Mouse (Mus musculus) erythroblast, embryonic 14.5 days (primary cell): ENCODE measurements around the gene Clcnkb. TPM values are rescaled to one million over a fixed set of nuclear protein-coding genes. Genes with fewer than 3 reads are reported as not detected.

Source experiments
- H3K27me3 ChIP-seq: 2 replicates; pipeline ENCODE4 v1.6.1; 2012; ENCODE audit warnings: inconsistent platforms; ENCODE audit not compliant: control insufficient read depth
- H3K36me3 ChIP-seq: 2 replicates; pipeline ENCODE4 v1.6.1; 2012; ENCODE audit warnings: mild to moderate bottlenecking, inconsistent platforms; ENCODE audit not compliant: control insufficient read depth
- H3K4me1 ChIP-seq: 2 replicates; pipeline ENCODE4 v1.6.1; 2012; ENCODE audit warnings: inconsistent platforms; ENCODE audit not compliant: control insufficient read depth
- H3K4me3 ChIP-seq: replicated peaks from 2 replicates; pipeline ENCODE3; 2012; ENCODE audit warnings: moderate library complexity, mild to moderate bottlenecking, inconsistent platforms
- H3K9me3 ChIP-seq: 2 replicates; pipeline ENCODE4 v1.6.1; 2012; ENCODE audit warnings: low read length, inconsistent platforms, mixed read lengths; ENCODE audit not compliant: control insufficient read depth
- GATA1 ChIP-seq: IDR thresholded peaks from 2 replicates; pipeline ENCODE4 v1.6.1; 2012; ENCODE audit warnings: low read length, inconsistent platforms, mixed read lengths
- TAL1 ChIP-seq: IDR thresholded peaks from 3 replicates; pipeline ENCODE4 v1.6.1; 2012; ENCODE audit warnings: low read length, inconsistent platforms, mixed read lengths
- polyA plus RNA-seq: library from polyadenylated mRNA; stranded (reverse); fragments of >175 nt; gene quantifications from 2 replicates; pipeline ENCODE4 v1.2.3, GENCODE M21; 2012

The Clcnkb gene
- polyA plus RNA-seq, 1 experiment = not detected

DNA sequence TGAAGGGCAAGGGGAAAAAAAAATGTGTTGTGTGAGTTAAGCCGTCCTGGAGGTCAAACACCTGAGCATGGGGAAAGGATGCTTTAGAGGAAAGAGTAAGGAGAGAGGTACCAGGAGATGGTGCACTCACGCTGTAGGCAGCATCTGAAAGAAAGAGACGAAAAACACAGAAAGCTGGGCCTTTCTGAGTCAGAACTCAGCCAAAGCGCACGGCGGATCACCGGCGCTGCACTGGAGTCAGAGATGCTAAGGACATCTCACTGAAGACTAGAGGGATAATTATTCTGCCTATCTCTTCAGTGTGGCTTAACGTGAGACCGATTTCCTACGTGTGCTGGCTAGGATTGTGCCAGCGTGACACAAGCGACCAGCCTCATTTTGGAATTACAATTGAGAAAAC is 12.1 kb upstream of the Clcnkb start:
- TF ChIP-seq TAL1 (no peak), GATA1 (no peak)
- Histone ChIP-seq H3K27me3 (peaks cover 7% of the 10 kb centered on the region), H3K4me3 (no peak overlapping the region), H3K4me1 (peaks cover 2% of the 10 kb centered on the region; the same call in 1 of the 2 replicates), H3K9me3 (no peaks in the 10 kb centered on the region), H3K36me3 (no peaks in the 10 kb centered on the region)

GRCm38 (mm10) chr4:141426796-141427745 is 11.3 kb upstream of the Clcnkb start:
- peaks cover 2% of the 10 kb centered on the region; the same call in 1 of the 2 replicates for H3K4me1 ChIP-seq
- TF ChIP-seq GATA1 (no peak), TAL1 (no peak)
- H3K4me3 ChIP-seq = no peak overlapping the region
- no peaks in the 10 kb centered on the region for H3K9me3 ChIP-seq
- H3K27me3 ChIP-seq = peaks cover 7% of the 10 kb centered on the region
- H3K36me3 ChIP-seq = no peaks in the 10 kb centered on the region

- no peak for TF ChIP-seq TAL1
- TF ChIP-seq GATA1 = no peak
- Histone ChIP-seq H3K4me1 (no peaks in the 10 kb centered on the region), H3K27me3 (peaks cover 7% of the 10 kb centered on the region), H3K36me3 (no peaks in the 10 kb centered on the region), H3K9me3 (no peaks in the 10 kb centered on the region), H3K4me3 (no peak overlapping the region)
These were observed 10.0 kb upstream of the Clcnkb start for GRCm38 (mm10) chr4:141425484-141426479.

- no peak for TF ChIP-seq GATA1
- TF ChIP-seq TAL1 = no peak
- no peaks in the 10 kb centered on the region for H3K9me3 ChIP-seq
- H3K4me1 ChIP-seq = no peaks in the 10 kb centered on the region
- no peaks in the 10 kb centered on the region for H3K36me3 ChIP-seq
- peaks cover 7% of the 10 kb centered on the region for H3K27me3 ChIP-seq
- H3K4me3 ChIP-seq = no peak overlapping the region
These were observed 8.0 kb upstream of the Clcnkb start for GRCm38 (mm10) chr4:141423691-141424431.

DNA sequence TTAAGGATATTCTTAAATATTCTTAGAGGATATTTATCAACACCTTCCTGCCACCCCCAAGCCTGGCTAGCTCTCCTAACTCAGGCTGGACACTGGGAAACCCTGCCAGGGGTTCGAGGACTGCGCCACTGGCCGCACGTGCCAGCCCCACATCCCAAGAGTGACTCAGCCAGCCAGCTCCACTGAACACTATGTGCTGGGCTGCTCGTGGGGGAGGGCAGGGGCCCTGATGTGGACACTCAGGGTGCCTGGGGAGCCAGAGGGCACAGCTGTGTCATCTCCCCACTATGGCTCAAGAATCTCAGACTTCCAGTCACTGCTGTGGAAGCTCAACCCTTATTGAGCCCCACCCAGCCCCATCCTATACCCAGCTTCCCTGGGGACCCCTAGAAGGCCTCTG is 7.5 kb upstream of the Clcnkb start:
- no peaks in the 10 kb centered on the region for H3K4me1 ChIP-seq
- no peaks in the 10 kb centered on the region for H3K36me3 ChIP-seq
- H3K9me3 ChIP-seq = no peaks in the 10 kb centered on the region
- peaks cover 7% of the 10 kb centered on the region for H3K27me3 ChIP-seq
- TF ChIP-seq GATA1 = no peak
- TF ChIP-seq TAL1 = no peak
- no peak overlapping the region for H3K4me3 ChIP-seq

DNA sequence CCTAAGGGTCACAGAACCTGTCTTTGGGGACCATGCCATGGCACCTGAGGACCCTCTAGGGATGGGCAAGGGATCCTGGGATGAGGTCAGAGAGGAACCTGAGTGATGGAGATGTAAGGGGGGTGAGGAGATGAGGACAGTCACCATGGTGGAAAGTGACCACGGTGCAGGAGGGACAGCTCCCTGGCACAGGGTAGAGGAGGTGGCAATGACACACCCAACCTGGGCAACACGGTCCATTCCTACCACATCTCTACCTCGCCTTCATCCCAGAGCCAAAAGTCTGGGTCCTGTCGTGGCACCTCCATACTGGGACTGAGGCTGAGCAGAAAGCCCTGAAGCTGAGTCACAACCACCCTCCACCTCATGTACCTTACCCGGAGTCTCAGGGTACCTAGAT is 7.0 kb upstream of the Clcnkb start:
- Histone ChIP-seq H3K27me3 (peaks cover 7% of the 10 kb centered on the region), H3K4me1 (no peaks in the 10 kb centered on the region), H3K9me3 (no peaks in the 10 kb centered on the region), H3K36me3 (no peaks in the 10 kb centered on the region), H3K4me3 (no peak overlapping the region)
- no peak for TF ChIP-seq TAL1
- TF ChIP-seq GATA1 = no peak

DNA sequence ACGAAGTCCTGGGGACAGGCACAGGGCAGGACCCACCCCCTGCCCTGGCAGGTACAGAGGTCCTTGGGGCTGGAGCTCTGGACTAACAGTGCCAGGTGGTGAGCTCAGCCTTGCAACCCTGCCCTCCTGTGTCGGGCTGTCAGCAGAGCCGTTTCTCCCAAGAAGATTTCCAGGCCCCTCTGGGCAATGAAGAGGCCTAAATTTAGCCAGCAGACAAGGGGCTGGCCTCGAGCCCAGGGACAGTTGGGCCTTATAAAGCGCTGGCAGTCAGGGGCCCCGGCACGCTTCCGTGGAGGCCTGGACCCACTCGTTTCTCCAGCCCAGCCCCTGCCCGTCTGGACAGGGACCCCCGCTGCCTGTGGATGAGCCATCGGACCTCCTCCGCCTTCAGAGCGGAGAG is 5.6 kb upstream of the Clcnkb start:
- H3K4me3 ChIP-seq = no peak overlapping the region

DNA sequence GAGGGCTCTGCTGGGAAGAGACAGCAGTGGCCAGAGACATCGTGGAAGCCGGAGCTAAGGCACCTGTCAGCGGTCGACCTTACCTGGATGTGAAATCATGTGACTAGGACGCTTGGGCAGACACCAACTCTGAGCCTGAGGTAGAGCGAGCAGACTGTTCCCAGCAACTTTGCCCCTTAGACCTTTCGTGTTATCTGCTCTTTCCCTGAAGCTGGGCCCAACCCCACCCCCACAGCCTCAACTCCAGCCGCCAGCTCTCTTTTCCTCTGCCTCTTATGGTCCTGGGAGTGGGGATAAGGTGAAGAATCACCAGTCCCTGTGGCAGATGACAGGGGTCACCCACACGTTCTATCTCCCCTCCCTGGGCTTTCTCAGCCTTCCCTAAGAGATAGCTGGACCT is 5.1 kb upstream of the Clcnkb start:
- Histone ChIP-seq H3K27me3 (peaks cover 4% of the 10 kb centered on the region), H3K4me1 (no peaks in the 10 kb centered on the region), H3K4me3 (no peak overlapping the region), H3K9me3 (no peaks in the 10 kb centered on the region), H3K36me3 (no peaks in the 10 kb centered on the region)
- TF ChIP-seq TAL1 = no peak
- TF ChIP-seq GATA1 = no peak

More for the DNA sequence above, 5.6 kb upstream of the Clcnkb start:
- Histone ChIP-seq H3K4me1 (no peaks in the 10 kb centered on the region), H3K27me3 (peaks cover 5% of the 10 kb centered on the region), H3K9me3 (no peaks in the 10 kb centered on the region), H3K36me3 (no peaks in the 10 kb centered on the region)
- TF ChIP-seq GATA1 = no peak
- TF ChIP-seq TAL1 = no peak
